Mouse (Mus musculus) heart, embryonic 16.5 days (tissue): ENCODE measurements around the gene Ipmk. TPM values are rescaled to one million over a fixed set of nuclear protein-coding genes. Genes with fewer than 3 reads are reported as not detected.

Experiments
- ATAC-seq: fragments of 200-750 bp; cut with Nextera tagmentation; replicated peaks from 2 replicates; pipeline ENCODE4 v1.8.0; 2017; ENCODE audit warnings: moderate number of reproducible peaks; ENCODE audit not compliant: insufficient read depth, low FRiP score; ENCODE audit errors: extremely low read depth
- H3K27ac ChIP-seq: fragments of 300-500 bp; sonication (generic); 2 replicates; pipeline ENCODE4 v1.5.1; 2014; ENCODE audit warnings: mild to moderate bottlenecking, low read length, control low read depth, moderate library complexity
- H3K27me3 ChIP-seq: fragments of 300-500 bp; sonication (generic); 2 replicates; pipeline ENCODE4 v1.6.1; 2014; ENCODE audit warnings: low read length, mixed read lengths; ENCODE audit not compliant: control insufficient read depth, insufficient read depth
- H3K36me3 ChIP-seq: fragments of 300-500 bp; sonication (generic); 2 replicates; pipeline ENCODE4 v1.6.1; 2014; ENCODE audit not compliant: control insufficient read depth, insufficient read depth
- H3K4me1 ChIP-seq: fragments of 300-500 bp; sonication (generic); 2 replicates; pipeline ENCODE4 v1.6.1; 2014; ENCODE audit warnings: low read length, mixed read lengths; ENCODE audit not compliant: control insufficient read depth, insufficient read depth
- H3K4me2 ChIP-seq: fragments of 300-500 bp; sonication (generic); 2 replicates; pipeline ENCODE4 v1.6.1; 2014; ENCODE audit warnings: low read depth, mild to moderate bottlenecking, control low read depth, low read length
- H3K4me3 ChIP-seq: fragments of 300-500 bp; sonication (generic); 2 replicates; pipeline ENCODE4 v1.5.1; 2014; ENCODE audit warnings: mild to moderate bottlenecking, control low read depth, low read length
- H3K9ac ChIP-seq: fragments of 300-500 bp; sonication (generic); 2 replicates; pipeline ENCODE4 v1.6.1; 2014; ENCODE audit warnings: low read length, control low read depth
- H3K9me3 ChIP-seq: fragments of 300-500 bp; sonication (generic); replicated peaks from 2 replicates; pipeline ENCODE4 v1.6.1; 2016; ENCODE audit warnings: low read length; ENCODE audit not compliant: control insufficient read depth
- WGBS: fragments of 180-500 bp; shearing (Covaris S2); extraction: QIAGEN DNeasy Blood & Tissue Kit; methylation state at CpG from one replicate; pipeline ENCODE4 v1.1.7; 2014; 5-methylcytosine and 5-hydroxymethylcytosine counted together
- polyA plus RNA-seq: library from polyadenylated mRNA; unstranded; fragments of >200 nt; fragmentation: Nextera tagmentation; extraction: Ambion mirVana; gene quantifications from 2 replicates; pipeline ENCODE4 v1.2.1, GENCODE M21; 2015

The Ipmk gene
- polyA plus RNA-seq, 1 experiment from 2014 or later: 7.1 TPM

DNA sequence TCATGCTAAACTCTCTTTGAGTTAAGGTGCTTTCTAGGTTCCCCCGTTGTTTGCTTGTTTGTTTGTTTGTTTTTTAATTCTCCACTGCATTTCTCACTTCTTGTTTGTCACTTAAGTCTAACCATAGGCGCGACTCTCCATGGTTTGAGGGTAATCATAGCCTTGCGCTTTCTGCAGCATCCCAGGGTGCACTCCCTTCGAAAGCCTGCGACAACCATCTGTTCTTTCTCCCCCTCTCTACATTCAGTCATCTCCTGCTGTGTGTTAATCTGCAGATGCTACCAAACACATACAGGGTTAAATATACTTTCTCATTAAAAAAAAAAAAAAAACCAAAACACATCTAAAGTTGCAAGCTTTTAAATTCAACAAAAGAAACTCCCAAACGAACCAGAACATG, 31.1 kb upstream of the Ipmk start:
- H3K4me1 ChIP-seq: no peaks in the 10 kb centered on the region
- no peak for ATAC-seq
- no peaks in the 10 kb centered on the region for H3K27me3 ChIP-seq
- no peak overlapping the region for H3K9ac ChIP-seq
- H3K36me3 ChIP-seq: no peaks in the 10 kb centered on the region
- WGBS: 57% methylated on average over 7 of the region's 7 CpGs
- H3K27ac ChIP-seq: no peak overlapping the region
- H3K4me2 ChIP-seq: no peak overlapping the region
- no peaks in the 10 kb centered on the region for H3K9me3 ChIP-seq
- no peak overlapping the region for H3K4me3 ChIP-seq

GRCm38 (mm10) chr10:71323669-71324068, 23.9 kb upstream of the Ipmk start:
- Histone ChIP-seq H3K27ac (no peak overlapping the region), H3K9me3 (no peaks in the 10 kb centered on the region), H3K36me3 (no peaks in the 10 kb centered on the region), H3K4me3 (no peak overlapping the region), H3K9ac (no peak overlapping the region), H3K4me2 (no peak overlapping the region), H3K4me1 (no peaks in the 10 kb centered on the region), H3K27me3 (no peaks in the 10 kb centered on the region)
- 84% methylated on average over 8 of the region's 8 CpGs for WGBS
- ATAC-seq: no peak

DNA sequence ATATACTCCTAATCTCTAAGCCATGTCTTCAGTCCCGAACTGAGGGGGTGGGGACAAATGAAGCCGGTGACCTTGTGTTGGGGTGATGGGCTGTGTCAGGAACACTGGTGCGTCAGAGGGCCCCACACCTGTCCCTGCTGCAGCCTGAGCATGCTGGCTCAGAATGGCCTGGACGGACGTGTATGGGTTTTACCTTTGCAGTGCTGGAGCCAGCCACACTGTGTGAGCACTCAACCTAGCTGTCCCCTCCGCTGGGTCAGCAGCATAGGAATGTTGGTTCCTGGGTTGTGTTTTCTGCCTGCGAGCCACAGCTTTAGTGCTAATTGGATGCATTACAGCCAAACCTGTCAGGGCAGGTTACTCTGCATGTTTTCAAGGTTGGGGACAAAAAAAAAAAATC, 21.4 kb upstream of the Ipmk start:
- Histone ChIP-seq H3K9me3 (no peaks in the 10 kb centered on the region), H3K9ac (no peak overlapping the region), H3K27me3 (no peaks in the 10 kb centered on the region), H3K27ac (no peak overlapping the region), H3K4me1 (no peaks in the 10 kb centered on the region), H3K4me2 (no peak overlapping the region), H3K4me3 (no peak overlapping the region), H3K36me3 (peaks cover 7% of the 10 kb centered on the region)
- ATAC-seq: no peak
- 58% methylated on average over 7 of the region's 7 CpGs for WGBS

DNA sequence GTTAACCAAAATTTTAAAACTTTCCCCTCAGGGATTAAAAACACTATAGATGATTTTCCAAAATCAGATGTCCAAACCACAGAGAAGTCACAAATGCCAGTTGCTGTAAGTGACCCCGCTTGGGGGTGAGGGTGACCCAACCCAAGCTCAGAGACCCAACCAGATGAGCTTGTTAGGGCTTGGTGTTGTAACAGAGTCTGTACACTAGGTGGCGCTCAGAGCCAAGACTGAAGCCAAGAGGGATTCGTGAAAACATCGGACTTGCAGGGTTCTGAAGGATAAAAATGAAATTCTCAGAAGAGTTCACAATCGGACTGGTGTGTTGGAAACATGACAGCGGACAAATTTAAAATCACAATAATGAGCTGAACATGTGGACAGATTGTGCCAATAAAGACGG, 20.8 kb upstream of the Ipmk start:
- Histone ChIP-seq H3K4me3 (no peak overlapping the region), H3K27me3 (no peaks in the 10 kb centered on the region), H3K36me3 (peaks cover 7% of the 10 kb centered on the region), H3K4me2 (no peak overlapping the region), H3K27ac (no peak overlapping the region), H3K4me1 (no peaks in the 10 kb centered on the region), H3K9ac (no peak overlapping the region), H3K9me3 (no peaks in the 10 kb centered on the region)
- 11% methylated on average over 7 of the region's 7 CpGs for WGBS
- no peak for ATAC-seq

- Histone ChIP-seq H3K4me1 (no peaks in the 10 kb centered on the region), H3K27me3 (no peaks in the 10 kb centered on the region), H3K4me2 (no peak overlapping the region), H3K9me3 (no peaks in the 10 kb centered on the region), H3K27ac (no peak overlapping the region), H3K4me3 (no peak overlapping the region), H3K36me3 (peaks cover 7% of the 10 kb centered on the region), H3K9ac (no peak overlapping the region)
- no peak for ATAC-seq
- WGBS: 78% methylated on average over 10 of the region's 10 CpGs
Measured at GRCm38 (mm10) chr10:71327386-71327785, 20.2 kb upstream of the Ipmk start.

DNA sequence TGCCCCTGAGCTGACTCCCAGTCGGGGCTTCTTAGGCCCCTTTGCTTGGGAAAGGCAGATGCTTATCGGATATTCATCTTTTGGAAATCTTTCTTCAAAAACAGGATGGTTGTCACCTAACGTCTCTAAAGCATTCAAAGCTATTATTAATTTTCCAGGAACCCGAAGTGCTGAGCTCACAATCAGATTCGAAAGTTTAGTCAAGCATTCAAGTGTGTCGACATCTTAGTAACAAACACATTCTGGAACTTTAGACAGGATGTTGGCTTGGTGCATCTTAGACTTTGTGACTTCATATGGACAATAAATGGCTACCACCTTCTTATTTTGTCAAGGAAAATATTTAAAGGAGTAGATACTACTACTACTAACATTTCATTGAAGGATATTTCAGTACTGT, 19.2 kb upstream of the Ipmk start:
- H3K36me3 ChIP-seq: peaks cover 14% of the 10 kb centered on the region
- WGBS: 83% methylated on average over 6 of the region's 6 CpGs
- H3K9me3 ChIP-seq: no peaks in the 10 kb centered on the region
- no peaks in the 10 kb centered on the region for H3K4me1 ChIP-seq
- H3K27me3 ChIP-seq: no peaks in the 10 kb centered on the region
- no peak overlapping the region for H3K9ac ChIP-seq
- ATAC-seq: no peak
- H3K27ac ChIP-seq: no peak overlapping the region
- H3K4me3 ChIP-seq: no peak overlapping the region
- H3K4me2 ChIP-seq: no peak overlapping the region

GRCm38 (mm10) chr10:71328870-71329269, 18.7 kb upstream of the Ipmk start:
- no peak for ATAC-seq
- Histone ChIP-seq H3K27ac (no peak overlapping the region), H3K36me3 (peaks cover 17% of the 10 kb centered on the region), H3K4me2 (no peak overlapping the region), H3K4me1 (no peaks in the 10 kb centered on the region), H3K9me3 (no peaks in the 10 kb centered on the region), H3K27me3 (no peaks in the 10 kb centered on the region), H3K9ac (no peak overlapping the region), H3K4me3 (no peak overlapping the region)
- WGBS: 82% methylated on average over 5 of the region's 5 CpGs

DNA sequence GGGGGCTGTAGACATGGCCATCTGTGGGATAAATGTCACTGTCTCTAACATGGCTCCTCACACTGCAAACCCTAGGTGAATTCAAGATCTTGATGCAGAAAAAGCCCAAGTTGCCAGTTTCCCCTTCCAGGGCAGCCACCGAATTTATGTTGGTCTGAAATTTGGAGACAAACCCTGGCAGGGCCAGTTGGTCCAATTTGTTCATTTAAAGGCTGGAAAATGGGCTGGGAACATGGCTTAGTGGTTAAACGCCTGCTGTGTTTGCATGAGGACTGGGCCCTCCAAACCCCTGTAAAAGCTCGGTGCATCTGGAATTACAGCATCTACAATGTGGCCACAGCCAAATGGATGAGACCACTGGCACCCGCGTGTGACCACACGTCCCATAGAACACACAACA, 18.3 kb upstream of the Ipmk start:
- H3K27me3 ChIP-seq: no peaks in the 10 kb centered on the region
- H3K9me3 ChIP-seq: no peaks in the 10 kb centered on the region
- no peak overlapping the region for H3K4me3 ChIP-seq
- H3K4me1 ChIP-seq: no peaks in the 10 kb centered on the region
- H3K36me3 ChIP-seq: peaks cover 20% of the 10 kb centered on the region
- H3K27ac ChIP-seq: no peak overlapping the region
- H3K4me2 ChIP-seq: no peak overlapping the region
- WGBS: 89% methylated on average over 6 of the region's 6 CpGs
- no peak for ATAC-seq
- no peak overlapping the region for H3K9ac ChIP-seq

DNA sequence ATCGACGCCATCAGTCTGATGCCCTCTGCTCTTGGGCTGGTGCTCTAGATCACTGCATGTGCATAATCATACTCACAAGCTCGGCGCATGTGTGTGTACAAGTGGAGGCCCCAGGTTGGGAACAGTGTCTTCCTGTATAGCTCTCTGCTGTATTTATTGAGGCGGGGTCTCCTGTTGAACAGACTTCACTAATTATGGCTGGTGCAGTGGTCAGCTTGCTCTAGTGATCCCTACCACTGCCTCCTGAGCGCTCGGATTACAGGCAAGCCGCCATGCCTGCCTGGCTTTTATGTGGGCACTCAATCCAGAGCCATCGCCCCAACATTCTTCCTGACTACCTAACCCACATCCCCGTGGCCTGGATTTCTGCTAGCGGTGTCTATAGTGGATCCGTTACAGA, 17.5 kb upstream of the Ipmk start:
- H3K9ac ChIP-seq: no peak overlapping the region
- H3K27ac ChIP-seq: no peak overlapping the region
- no peaks in the 10 kb centered on the region for H3K4me1 ChIP-seq
- peaks cover 25% of the 10 kb centered on the region for H3K36me3 ChIP-seq
- H3K4me2 ChIP-seq: no peak overlapping the region
- WGBS: 94% methylated on average over 12 of the region's 12 CpGs
- ATAC-seq: no peak
- no peak overlapping the region for H3K4me3 ChIP-seq
- no peaks in the 10 kb centered on the region for H3K27me3 ChIP-seq
- no peaks in the 10 kb centered on the region for H3K9me3 ChIP-seq

GRCm38 (mm10) chr10:71331908-71332307, 15.7 kb upstream of the Ipmk start:
- Histone ChIP-seq H3K27me3 (no peaks in the 10 kb centered on the region), H3K4me3 (no peak overlapping the region), H3K36me3 (peaks cover 35% of the 10 kb centered on the region), H3K4me2 (no peak overlapping the region), H3K9ac (no peak overlapping the region), H3K27ac (no peak overlapping the region), H3K9me3 (no peaks in the 10 kb centered on the region), H3K4me1 (no peaks in the 10 kb centered on the region)
- ATAC-seq: no peak
- WGBS: 89% methylated on average over 7 of the region's 7 CpGs
